Comparison of ENCODE assay signal across 11 mouse cellular contexts in the genomic region with DNA sequence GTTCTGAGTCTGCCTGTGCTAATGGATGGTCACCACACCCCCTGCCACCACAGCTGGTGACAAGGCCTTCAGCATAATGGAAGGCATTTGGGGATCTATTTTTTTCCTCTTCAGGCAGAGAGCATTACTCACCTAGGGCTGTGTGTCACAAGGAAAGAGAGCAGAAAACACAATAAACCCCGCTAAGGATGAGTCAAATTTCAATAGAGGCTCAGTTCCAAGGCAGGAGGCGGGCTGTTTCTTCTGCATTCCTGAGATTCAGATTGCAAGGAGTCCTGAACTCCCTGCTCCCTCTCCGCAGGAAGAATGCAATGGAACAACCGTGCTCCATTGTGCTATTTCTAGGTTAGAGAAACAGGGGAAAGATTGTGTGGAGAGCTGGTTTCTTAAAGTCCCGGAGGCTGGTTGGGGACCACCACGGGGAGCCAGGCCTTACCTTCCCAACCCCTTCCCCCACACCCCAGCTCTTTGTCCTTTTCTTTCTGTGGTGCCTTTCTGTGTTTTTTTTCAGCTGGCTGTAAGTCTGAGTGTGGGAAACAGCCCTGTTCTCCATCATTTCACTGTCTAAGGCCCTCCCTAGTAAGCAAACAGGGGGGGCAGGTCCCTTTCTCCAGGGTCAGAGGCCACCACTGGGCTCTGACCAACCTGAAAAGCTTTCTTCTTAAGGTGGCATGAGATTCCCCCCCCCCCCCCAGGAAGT. TPM values are rescaled to one million over a fixed set of nuclear protein-coding genes. Genes with fewer than 3 reads are reported as not detected.
DNase-seq lines count a peak whose midpoint lies in the region; ATAC-seq and TF ChIP-seq lines count a peak whose summit lies in the region.
"Had no signal": no experiment of that assay in that cellular context is flagged by ENCODE, and none has a peak within 500 bp of the region (broad histone marks: within the 10 kb centered on the region; RNA-seq: fewer than 3 reads in every experiment).

No protein-coding gene starts in this region.

- intact Hi-C loops in heart, postnatal 36 days (cut with DNase I): no loop called here

- no peaks in the 10 kb centered on the region for H3K9me3 ChIP-seq in heart, embryonic 12.5 days (replicated peaks)
- H3K9me3 ChIP-seq in lung, embryonic 16.5 days (ENCODE audit: control insufficient read depth, low read length): no peaks in the 10 kb centered on the region
- no peaks in the 10 kb centered on the region for H3K9me3 ChIP-seq in lung, postnatal 0 days (ENCODE audit: low read length)
- no peaks in the 10 kb centered on the region for H3K9me3 ChIP-seq in embryonic facial prominence, embryonic 12.5 days
- no peaks in the 10 kb centered on the region for H3K9me3 ChIP-seq in neural tube, embryonic 13.5 days
- H3K9me3 ChIP-seq: liver, embryonic 15.5 days had no signal

- 7% methylated on average over 6 of the region's 6 CpGs for WGBS in heart, embryonic 12.5 days
- WGBS in lung, embryonic 16.5 days: 16% methylated on average over 6 of the region's 6 CpGs
- 20% methylated on average over 6 of the region's 6 CpGs for WGBS in lung, postnatal 0 days
- 6% methylated on average over 6 of the region's 6 CpGs for WGBS in embryonic facial prominence, embryonic 12.5 days
- 7% methylated on average over 6 of the region's 6 CpGs for WGBS in neural tube, embryonic 13.5 days

- peaks cover 50% of the 10 kb centered on the region for H3K4me1 ChIP-seq in heart, embryonic 12.5 days (replicated peaks)
- H3K4me1 ChIP-seq in lung, embryonic 16.5 days (replicated peaks; ENCODE audit: control insufficient read depth, insufficient read depth, low read length): peaks cover 3% of the 10 kb centered on the region
- H3K4me1 ChIP-seq in lung, postnatal 0 days (ENCODE audit: insufficient read depth, low read depth, low read length): no peaks in the 10 kb centered on the region
- H3K4me1 ChIP-seq in embryonic facial prominence, embryonic 12.5 days: peaks cover 17% of the 10 kb centered on the region
- H3K4me1 ChIP-seq in neural tube, embryonic 13.5 days (replicated peaks): peaks cover 16% of the 10 kb centered on the region

- DNase-seq in heart, postnatal 36 days: no peak
- no peak for DNase-seq in lung, postnatal 0 days (ENCODE audit: low spot score)
- DNase-seq in layer of hippocampus, adult 9-11 months: no peak
- DNase-seq in gastrocnemius, adult 18-20 months (ENCODE audit: low spot score): no peak
- DNase-seq: cerebellum, adult 8-10 months; heart, adult 2 months had no signal

- peak overlapping the region; percentile 81 for H3K27ac ChIP-seq in heart, embryonic 12.5 days (ENCODE audit: poor library complexity, severe bottlenecking)
- H3K27ac ChIP-seq in lung, embryonic 16.5 days (ENCODE audit: low read length): no peak overlapping the region
- no peak overlapping the region for H3K27ac ChIP-seq in lung, postnatal 0 days (ENCODE audit: low read length)
- peak overlapping the region; percentile 90 for H3K27ac ChIP-seq in embryonic facial prominence, embryonic 12.5 days
- peak overlapping the region; percentile 43 for H3K27ac ChIP-seq in neural tube, embryonic 13.5 days (replicated peaks)
- H3K27ac ChIP-seq: heart, adult 2 months; liver, embryonic 15.5 days had no signal

- H3K36me3 ChIP-seq in heart, embryonic 12.5 days: no peaks in the 10 kb centered on the region
- no peaks in the 10 kb centered on the region for H3K36me3 ChIP-seq in lung, embryonic 16.5 days (ENCODE audit: control insufficient read depth, insufficient read depth, low read length)
- H3K36me3 ChIP-seq in lung, postnatal 0 days (ENCODE audit: insufficient read depth, low read length): no peaks in the 10 kb centered on the region
- no peaks in the 10 kb centered on the region for H3K36me3 ChIP-seq in embryonic facial prominence, embryonic 12.5 days
- H3K36me3 ChIP-seq in neural tube, embryonic 13.5 days: no peaks in the 10 kb centered on the region
- H3K36me3 ChIP-seq: liver, embryonic 15.5 days had no signal

- TF ChIP-seq EP300 in lung, postnatal 0 days (IDR thresholded peaks at IDR 0.05): no peak

- H3K4me2 ChIP-seq in heart, embryonic 12.5 days: no peak overlapping the region
- H3K4me2 ChIP-seq in lung, embryonic 16.5 days (ENCODE audit: low read depth, low read length): no peak overlapping the region
- no peak overlapping the region for H3K4me2 ChIP-seq in lung, postnatal 0 days (replicated peaks; ENCODE audit: low read depth, low read length)
- 0 out of 2 replicates have a peak overlapping the region, but pooled peaks have one; percentile 0 for H3K4me2 ChIP-seq in embryonic facial prominence, embryonic 12.5 days (replicated peaks)
- H3K4me2 ChIP-seq in neural tube, embryonic 13.5 days: no peak overlapping the region
- H3K4me2 ChIP-seq: liver, embryonic 15.5 days had no signal

- H3K9ac ChIP-seq in heart, embryonic 12.5 days: no peak overlapping the region
- H3K9ac ChIP-seq in lung, embryonic 16.5 days (ENCODE audit: low read length): no peak overlapping the region
- H3K9ac ChIP-seq in lung, postnatal 0 days (replicated peaks; ENCODE audit: low read depth): no peak overlapping the region
- no peak overlapping the region for H3K9ac ChIP-seq in embryonic facial prominence, embryonic 12.5 days
- no peak overlapping the region for H3K9ac ChIP-seq in neural tube, embryonic 13.5 days
- H3K9ac ChIP-seq: liver, embryonic 15.5 days had no signal

- peak; percentile 16; the same call in 1 of the 2 replicates for ATAC-seq in heart, embryonic 12.5 days (ENCODE audit: insufficient number of reproducible peaks, low FRiP score)
- 0 out of 2 replicates have a peak, but pooled peaks have one; percentile 23 for ATAC-seq in lung, embryonic 16.5 days (ENCODE audit: low read depth)
- no peak for ATAC-seq in lung, postnatal 0 days
- ATAC-seq in embryonic facial prominence, embryonic 12.5 days (ENCODE audit: insufficient number of reproducible peaks, insufficient read depth, low FRiP score, low TSS enrichment): peak; percentile 67
- no peak for ATAC-seq in neural tube, embryonic 13.5 days (ENCODE audit: low read depth)

- no peaks in the 10 kb centered on the region for H3K27me3 ChIP-seq in heart, embryonic 12.5 days (replicated peaks)
- no peaks in the 10 kb centered on the region for H3K27me3 ChIP-seq in lung, embryonic 16.5 days (ENCODE audit: control insufficient read depth, insufficient read depth, low read depth, low read length)
- no peaks in the 10 kb centered on the region for H3K27me3 ChIP-seq in lung, postnatal 0 days (replicated peaks; ENCODE audit: insufficient read depth, low read length)
- no peaks in the 10 kb centered on the region for H3K27me3 ChIP-seq in embryonic facial prominence, embryonic 12.5 days
- no peaks in the 10 kb centered on the region for H3K27me3 ChIP-seq in neural tube, embryonic 13.5 days
- H3K27me3 ChIP-seq: liver, embryonic 15.5 days had no signal

- no peak for TF ChIP-seq CTCF in lung, postnatal 0 days (IDR thresholded peaks at IDR 0.05)

- no peak overlapping the region for H3K4me3 ChIP-seq in heart, embryonic 12.5 days
- no peak overlapping the region for H3K4me3 ChIP-seq in lung, embryonic 16.5 days (ENCODE audit: low read length)
- H3K4me3 ChIP-seq in lung, postnatal 0 days (ENCODE audit: low read depth, low read length): no peak overlapping the region
- H3K4me3 ChIP-seq in embryonic facial prominence, embryonic 12.5 days: no peak overlapping the region
- no peak overlapping the region for H3K4me3 ChIP-seq in neural tube, embryonic 13.5 days
- H3K4me3 ChIP-seq: heart, adult 2 months; liver, embryonic 15.5 days had no signal

RNA-seq across cellular contexts. Expression of gene Smndc1, which starts 21.9 kb away (rescaled TPM):
- polyA plus RNA-seq in heart, embryonic 12.5 days (2016; fragmentation: Nextera tagmentation; extraction: Ambion mirVana): 30.5 and 33.0 TPM in 2 replicates
- 10 to 100 TPM; 33.0 to 33.8 TPM for total RNA-seq in heart, postnatal 36 days (2021)
- 35.5 and 42.3 TPM in 2 replicates for polyA plus RNA-seq in lung, embryonic 16.5 days (2015; fragmentation: Nextera tagmentation; extraction: Ambion mirVana)
- 35.8 and 40.0 TPM in 2 replicates for polyA plus RNA-seq in lung, postnatal 0 days (2015; fragmentation: Nextera tagmentation; extraction: Ambion mirVana)
- polyA plus RNA-seq in embryonic facial prominence, embryonic 12.5 days (2016; fragmentation: Nextera tagmentation; extraction: Ambion mirVana): 40.7 and 48.3 TPM in 2 replicates
- 37.5 and 55.4 TPM in 2 replicates for polyA plus RNA-seq in neural tube, embryonic 13.5 days (2015; fragmentation: Nextera tagmentation; extraction: Ambion mirVana)
- 10 to 100 TPM; 28.4 to 33.2 TPM for total RNA-seq in gastrocnemius, adult 18-20 months (2021)

RNA-seq across cellular contexts. Expression of gene Gm10197, which starts 40.7 kb away (rescaled TPM):
- not detected in 2 replicates for polyA plus RNA-seq in heart, embryonic 12.5 days (2016; fragmentation: Nextera tagmentation; extraction: Ambion mirVana)
- total RNA-seq in heart, postnatal 36 days (2021): not detected
- 3.8 TPM in 1 of 2 replicates, not detected in the other for polyA plus RNA-seq in lung, embryonic 16.5 days (2015; fragmentation: Nextera tagmentation; extraction: Ambion mirVana)
- polyA plus RNA-seq in lung, postnatal 0 days (2015; fragmentation: Nextera tagmentation; extraction: Ambion mirVana): 2.2 TPM in 1 of 2 replicates, not detected in the other
- polyA plus RNA-seq in embryonic facial prominence, embryonic 12.5 days (2016; fragmentation: Nextera tagmentation; extraction: Ambion mirVana): not detected in 2 replicates
- polyA plus RNA-seq in neural tube, embryonic 13.5 days (2015; fragmentation: Nextera tagmentation; extraction: Ambion mirVana): not detected in 2 replicates
- not detected for total RNA-seq in gastrocnemius, adult 18-20 months (2021)
- total RNA-seq: heart, adult 2 months had no signal
- polyA plus RNA-seq: heart, adult 2 months; liver, embryonic 15.5 days had no signal

Comparison
In these comparisons a context has a peak if more than half of its experiments do, and no peak if none do; other contexts are left out.
1. ATAC-seq: peak in heart, embryonic 12.5 days (single experiment), lung, embryonic 16.5 days (single experiment) and embryonic facial prominence, embryonic 12.5 days (single experiment); none in lung, postnatal 0 days (single experiment) and neural tube, embryonic 13.5 days (single experiment).
2. H3K27ac ChIP-seq: peak in heart, embryonic 12.5 days (single experiment), embryonic facial prominence, embryonic 12.5 days (single experiment) and neural tube, embryonic 13.5 days (single experiment); none in lung, embryonic 16.5 days (single experiment) and lung, postnatal 0 days (single experiment).